Mouse (Mus musculus) ovary, adult 10 weeks (tissue): Measurements from ENCODE around the gene Bpifa5. TPM values are rescaled to one million over a fixed set of nuclear protein-coding genes. Genes with fewer than 3 reads are reported as not detected.

Experiments
- polyA plus RNA-seq: library from polyadenylated mRNA; stranded (reverse); fragments of 350-450 nt; fragmentation: Illumina TruSeq; extraction: RNeasy Lipid Tissue Mini Kit (QIAGEN cat#74804); gene quantifications from one replicate; pipeline ENCODE4 v1.2.3, GENCODE M21; 2014

Bpifa5 gene
- polyA plus RNA-seq: not detected

DNA sequence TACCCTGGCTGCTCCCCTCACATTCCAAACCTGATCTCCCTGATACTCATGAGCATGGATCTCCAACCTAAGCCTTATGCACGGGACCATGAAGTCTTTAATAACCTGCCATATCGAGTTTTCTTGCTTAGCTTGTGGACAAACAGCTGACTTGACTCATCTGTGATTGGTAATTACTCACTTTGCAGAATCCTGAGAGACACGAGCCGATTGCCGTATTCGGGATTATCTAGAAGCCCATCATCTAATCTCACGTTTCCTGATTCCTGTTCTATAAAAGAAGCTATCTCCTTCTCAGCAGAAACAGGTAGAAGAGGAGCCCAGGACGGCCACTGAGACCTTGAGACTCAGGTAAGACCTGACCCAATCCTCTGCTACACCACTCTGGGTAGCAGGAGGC lies at the start of gene Bpifa5:
Bpifa5 (plus strand) TSS at position 301 of the 400 bp plus-strand sequence.

DNA sequence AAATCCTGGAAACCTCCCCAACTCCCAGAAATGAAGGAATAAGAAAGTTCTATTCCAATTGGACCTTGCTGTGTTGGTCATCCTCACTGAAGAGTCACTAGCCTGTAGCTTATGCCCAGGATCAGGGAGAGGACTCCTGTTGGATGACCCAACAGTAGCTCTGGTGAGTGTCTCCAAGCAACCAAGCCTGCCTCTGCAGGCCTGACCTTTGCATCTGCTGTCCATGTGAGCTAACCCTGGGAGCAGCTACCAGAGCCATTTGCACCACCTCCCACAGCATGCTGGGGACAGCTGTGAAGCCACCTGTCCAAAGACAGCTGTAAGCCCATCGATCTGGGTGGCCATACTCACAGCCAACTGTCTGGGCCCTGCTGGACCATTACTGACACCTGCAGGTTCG lies 32.3 kb upstream of the Bpifa5 start, which contains the start of gene Bpifa3:
Bpifa3 (plus strand) TSS at position 217 of the 400 bp plus-strand sequence.

DNA sequence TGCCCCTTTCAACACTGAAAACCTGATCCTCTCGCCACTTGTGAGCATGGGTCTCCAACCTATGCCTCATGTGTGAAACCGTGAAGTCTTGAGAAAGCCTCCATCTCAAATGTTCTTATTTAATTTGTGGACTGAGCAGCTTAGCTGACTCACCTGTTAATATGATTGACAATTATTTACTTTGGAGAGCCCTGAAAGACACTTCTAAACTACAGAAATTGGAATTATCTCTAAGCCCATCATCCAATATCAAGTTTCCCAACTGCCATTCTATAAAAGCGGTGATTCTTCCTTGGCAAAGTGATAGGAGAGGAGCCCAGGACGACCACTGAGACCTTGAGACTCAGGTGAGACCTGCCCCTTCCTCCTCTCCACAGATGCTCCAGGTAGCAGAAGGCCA lies 19.8 kb upstream of the Bpifa5 start, which contains the start of gene Bpifa1:
Bpifa1 (plus strand) TSS at position 301 of the 400 bp plus-strand sequence.

DNA sequence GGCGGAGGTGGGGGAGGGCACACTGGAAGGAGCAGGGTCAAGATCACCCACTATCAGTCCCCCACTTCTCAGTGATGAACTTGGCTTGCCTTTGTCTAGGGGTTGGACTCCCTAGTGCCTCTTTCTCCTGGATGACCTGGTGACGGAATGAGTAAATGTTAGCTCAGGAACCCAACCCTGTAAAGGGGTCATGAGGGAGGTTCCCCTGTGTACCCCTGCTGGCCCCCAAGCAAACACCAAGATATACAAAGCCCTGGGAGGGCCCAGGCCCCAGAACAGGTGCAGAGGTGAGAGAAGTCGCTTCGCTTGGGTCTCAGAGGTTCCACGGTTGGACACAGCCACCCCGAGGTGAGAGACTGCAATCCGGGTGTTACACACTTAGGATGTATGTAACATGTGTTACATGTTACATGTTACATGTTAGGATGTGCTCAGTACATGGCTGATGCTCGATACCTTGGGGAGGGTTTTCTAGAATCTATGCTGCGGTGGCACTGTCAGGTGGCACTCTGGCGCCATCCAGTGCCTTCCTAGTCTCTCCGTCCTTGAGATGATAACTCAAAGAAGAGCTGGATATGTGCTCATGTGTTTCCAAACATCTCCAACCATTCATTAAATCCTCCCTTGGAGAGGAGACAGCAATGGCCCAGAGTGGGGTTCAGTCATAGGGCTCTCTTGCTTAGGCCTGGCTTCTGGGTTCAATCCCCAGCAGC lies 28.3 kb downstream of the Bpifa5 start, which contains the start of gene Bpifb1:
Bpifb1 (plus strand) TSS at position 273 of the 713 bp plus-strand sequence.

Other genes starting within 250 kb of the Bpifa5 start
- gene Bpifb3, start 244.4 kb upstream of the Bpifa5 start, polyA plus RNA-seq: not detected
- 23.9 TPM for gene Bpifb4, start 224.4 kb upstream of the Bpifa5 start, polyA plus RNA-seq
- gene Bpifa6, start 187.7 kb upstream of the Bpifa5 start, polyA plus RNA-seq: 0.48 TPM
- 3.3 TPM for gene Bpifa2, start 154.3 kb upstream of the Bpifa5 start, polyA plus RNA-seq
- gene Bpifa3, start 32.3 kb upstream of the Bpifa5 start, polyA plus RNA-seq: not detected
- gene Bpifa1, start 19.7 kb upstream of the Bpifa5 start, polyA plus RNA-seq: not detected
- 0.29 TPM for gene Bpifb1, start 28.2 kb downstream of the Bpifa5 start, polyA plus RNA-seq
- 2.6 TPM for gene Bpifb5, start 61.1 kb downstream of the Bpifa5 start, polyA plus RNA-seq
- gene Bpifb9a, start 95.2 kb downstream of the Bpifa5 start, polyA plus RNA-seq: not detected
- not detected for gene Bpifb9b, start 144.6 kb downstream of the Bpifa5 start, polyA plus RNA-seq
- gene Cdk5rap1, start 210.4 kb downstream of the Bpifa5 start, polyA plus RNA-seq: 8.2 TPM
- not detected for gene Snta1, start 245.5 kb downstream of the Bpifa5 start, polyA plus RNA-seq